Mouse (Mus musculus): ENCODE results near the gene Pagr1b. TPM values are rescaled to one million over a fixed set of nuclear protein-coding genes. Genes with fewer than 3 reads are reported as not detected.

Pagr1b gene
- 2.3 and 8.3 TPM in 2 replicates for polyA plus RNA-seq (2012; ENCODE audit: low replicate concordance)

DNA sequence TGATC lies at the start of gene Pagr1b:
Gene Pagr1b (minus strand): TSS at position 4 of the 5 bp plus-strand sequence.

GRCm38 (mm10) chr7:127041851-127042672 lies 25.8 kb upstream of the Pagr1b start, which contains the start of gene Kif22:
Kif22 (minus strand) TSS chr7:127042471.

DNA sequence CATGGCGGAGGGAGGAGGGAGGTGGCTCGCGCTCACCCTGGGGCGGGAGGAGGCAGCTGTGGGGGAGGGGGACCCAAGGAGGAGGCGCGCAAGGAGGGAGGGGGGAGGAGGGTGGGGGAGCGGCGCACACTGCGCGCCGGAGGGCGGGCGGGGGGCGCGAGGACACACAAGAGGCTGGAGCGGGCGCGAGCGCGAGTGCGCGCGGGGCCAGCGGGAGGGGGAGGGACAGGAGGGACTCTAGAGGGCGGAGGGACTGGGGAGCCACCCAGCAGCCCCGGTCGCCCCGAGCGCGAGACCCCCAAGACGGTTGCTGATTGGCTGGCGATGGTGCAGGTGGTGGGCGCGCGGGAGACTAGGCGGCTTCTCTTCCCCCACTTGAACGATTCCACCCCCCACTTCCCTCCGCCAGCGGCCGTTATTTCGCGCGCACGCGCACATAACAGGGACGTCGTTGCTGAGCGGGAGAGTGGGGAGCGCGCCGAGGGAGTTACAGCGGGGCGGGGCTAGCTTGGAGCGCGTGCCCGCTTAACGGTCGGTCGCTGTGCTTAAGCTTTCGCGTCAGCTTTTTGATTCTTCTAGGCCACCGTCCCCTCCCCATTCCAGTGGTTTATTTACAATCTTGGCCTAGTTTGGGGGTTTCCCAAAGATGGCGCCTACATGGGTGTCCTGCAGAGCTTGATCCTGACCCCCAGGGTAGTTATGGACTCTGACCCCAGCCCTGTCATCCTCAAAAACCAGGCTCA lies 10.9 kb upstream of the Pagr1b start, which contains the start of gene Maz:
Gene Maz (minus strand): TSS at position 54 of the 743 bp plus-strand sequence.

DNA sequence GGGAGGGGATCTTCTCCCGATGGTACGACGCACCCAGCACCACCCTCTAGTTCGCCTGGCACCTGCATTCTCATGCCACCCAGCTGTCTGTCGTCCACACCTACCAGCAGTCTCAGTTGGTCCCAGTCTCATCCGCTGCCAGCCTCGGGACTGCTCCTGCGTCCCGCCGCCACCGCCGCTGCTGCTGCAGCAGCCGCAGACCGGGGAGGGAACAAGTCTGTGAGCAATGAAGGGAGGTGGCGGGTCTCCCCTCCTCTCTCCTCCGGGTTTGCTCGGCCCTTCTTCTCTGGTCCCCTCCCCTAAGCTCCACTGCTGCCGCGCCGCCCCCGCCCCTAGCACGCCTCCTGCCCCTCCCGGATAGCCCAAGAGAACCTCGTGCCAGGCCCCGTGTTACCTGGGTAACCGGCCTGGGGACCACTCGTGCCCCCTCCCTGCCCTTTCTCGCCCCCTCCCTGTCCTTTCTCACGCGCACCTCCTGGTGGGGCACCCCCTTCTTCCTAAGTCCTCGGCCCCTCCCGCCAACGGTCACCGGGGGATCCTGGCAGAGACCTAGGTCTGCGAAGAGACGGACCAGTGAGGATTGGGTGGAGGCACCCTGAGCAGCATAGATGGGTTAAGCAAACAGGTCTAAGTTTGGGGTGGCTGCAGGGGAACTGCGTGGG lies 4.7 kb upstream of the Pagr1b start, which contains the start of the genes Gm42742 and Prrt2:
Gene Gm42742 (minus strand): TSS at position 197 of the 662 bp plus-strand sequence.
Gene Prrt2 (minus strand): TSS at position 311 of the 662 bp plus-strand sequence.

GRCm38 (mm10) chr7:127016971-127017949 lies 976 bp upstream of the Pagr1b start, which contains the start of gene Pagr1a:
Pagr1a (minus strand) TSS chr7:127017352.

GRCm38 (mm10) chr7:127014320-127014719 lies 2.0 kb downstream of the Pagr1b start, which contains the start of gene Mvp:
Mvp (minus strand) TSS chr7:127014621.

DNA sequence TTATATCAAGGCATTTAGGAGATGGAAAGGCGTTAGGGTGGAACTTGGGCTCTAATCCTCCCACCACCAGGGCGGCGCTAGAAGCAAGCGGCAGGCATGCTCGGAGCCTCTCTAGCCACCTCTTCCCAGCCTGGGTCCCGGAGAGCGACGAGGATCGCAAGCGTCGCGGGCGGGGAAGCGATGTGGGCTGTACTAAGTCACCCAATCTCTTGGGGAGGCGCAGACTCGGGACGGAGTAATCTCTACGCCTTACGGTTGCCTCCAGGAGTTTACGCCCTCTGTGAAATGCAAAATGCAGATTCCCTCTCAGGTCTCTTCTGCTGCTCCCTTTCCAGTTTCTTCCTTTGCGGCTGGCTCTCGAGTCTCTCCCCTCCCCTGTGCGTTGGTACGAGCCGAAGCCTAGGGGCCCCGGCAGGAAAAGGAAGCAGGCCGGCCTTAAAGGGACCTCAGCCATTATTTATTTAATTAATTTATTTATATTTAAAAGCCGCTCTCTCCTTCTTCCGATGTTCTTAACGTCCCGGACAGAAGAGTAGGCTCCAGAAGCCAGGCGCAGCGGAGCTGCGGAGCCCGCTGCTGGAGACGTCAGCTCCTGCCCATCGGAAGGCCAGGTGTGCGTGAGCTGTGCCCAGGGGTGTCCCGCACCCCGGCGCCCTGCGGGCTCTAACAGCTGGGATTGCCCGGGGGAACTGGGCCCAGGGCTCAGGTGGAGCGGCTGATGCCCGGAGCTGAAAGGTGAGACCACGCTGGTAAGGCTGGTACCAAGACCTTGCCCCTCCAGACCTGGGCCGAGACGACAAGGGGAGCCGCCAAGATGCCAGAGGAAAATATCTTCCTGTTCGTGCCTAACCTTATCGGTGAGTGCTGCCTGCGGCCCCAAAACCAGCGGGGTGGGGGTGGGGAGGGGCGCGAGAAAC lies 40.1 kb downstream of the Pagr1b start, which contains the start of gene Cdiptos:
Gene Cdiptos (minus strand): TSS at position 149 of the 917 bp plus-strand sequence.

DNA sequence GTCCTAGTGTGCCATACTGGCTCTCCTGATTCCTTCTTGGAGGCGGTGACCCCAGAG lies 40.6 kb downstream of the Pagr1b start, which contains the start of gene Cdipt:
Gene Cdipt (plus strand): TSS at position 22 of the 57 bp plus-strand sequence.

Other genes with a start within 250 kb of the Pagr1b start
- gene Ypel3, start 239.5 kb downstream of the Pagr1b start, polyA plus RNA-seq (2012; ENCODE audit: low replicate concordance) = 614 and 1,558 TPM in 2 replicates
- gene Tbx6, start 235.0 kb downstream of the Pagr1b start, polyA plus RNA-seq (2012; ENCODE audit: low replicate concordance) = 20.6 and 32.8 TPM in 2 replicates
- gene Ppp4c, start 224.0 kb downstream of the Pagr1b start, polyA plus RNA-seq (2012; ENCODE audit: low replicate concordance) = 144 and 186 TPM in 2 replicates
- gene Fam57b, start 218.8 kb downstream of the Pagr1b start, polyA plus RNA-seq (2012; ENCODE audit: low replicate concordance) = 0.18 TPM in 1 of 2 replicates, not detected in the other
- gene 4930451I11Rik, start 184.8 kb downstream of the Pagr1b start, polyA plus RNA-seq (2012; ENCODE audit: low replicate concordance) = not detected in 2 replicates
- gene Doc2a, start 169.1 kb downstream of the Pagr1b start, polyA plus RNA-seq (2012; ENCODE audit: low replicate concordance) = not detected in 2 replicates
- 46.3 and 48.6 TPM in 2 replicates for gene Hirip3, start 154.5 kb downstream of the Pagr1b start, polyA plus RNA-seq (2012; ENCODE audit: low replicate concordance)
- gene Ino80e, start 154.1 kb downstream of the Pagr1b start, polyA plus RNA-seq (2012; ENCODE audit: low replicate concordance) = 411 and 521 TPM in 2 replicates
- 190 and 438 TPM in 2 replicates for gene Taok2, start 131.8 kb downstream of the Pagr1b start, polyA plus RNA-seq (2012; ENCODE audit: low replicate concordance)
- gene Tmem219, start 93.6 kb downstream of the Pagr1b start, polyA plus RNA-seq (2012; ENCODE audit: low replicate concordance) = 94.2 and 130 TPM in 2 replicates
- gene Kctd13, start 87.6 kb downstream of the Pagr1b start, polyA plus RNA-seq (2012; ENCODE audit: low replicate concordance) = 30.5 and 84.4 TPM in 2 replicates
- gene Asphd1, start 66.9 kb downstream of the Pagr1b start, polyA plus RNA-seq (2012; ENCODE audit: low replicate concordance) = not detected in 2 replicates
- gene Sez6l2, start 65.9 kb downstream of the Pagr1b start, polyA plus RNA-seq (2012; ENCODE audit: low replicate concordance) = 2.3 and 3.7 TPM in 2 replicates
- gene Cdipt, start 40.6 kb downstream of the Pagr1b start, polyA plus RNA-seq (2012; ENCODE audit: low replicate concordance) = 122 and 191 TPM in 2 replicates
- 0.29 and 0.57 TPM in 2 replicates for gene Cdiptos, start 40.4 kb downstream of the Pagr1b start, polyA plus RNA-seq (2012; ENCODE audit: low replicate concordance)
- gene Mvp, start 1.9 kb downstream of the Pagr1b start, polyA plus RNA-seq (2012; ENCODE audit: low replicate concordance) = 41.4 and 44.2 TPM in 2 replicates
- gene Pagr1a, start 868 bp upstream of the Pagr1b start, polyA plus RNA-seq (2012; ENCODE audit: low replicate concordance) = 4.2 and 54.7 TPM in 2 replicates
- gene Gm42742, start 4.6 kb upstream of the Pagr1b start, polyA plus RNA-seq (2012; ENCODE audit: low replicate concordance) = 120 and 325 TPM in 2 replicates
- 1.7 and 5.9 TPM in 2 replicates for gene Prrt2, start 4.7 kb upstream of the Pagr1b start, polyA plus RNA-seq (2012; ENCODE audit: low replicate concordance)
- gene Maz, start 10.6 kb upstream of the Pagr1b start, polyA plus RNA-seq (2012; ENCODE audit: low replicate concordance) = 317 and 823 TPM in 2 replicates
- 2.6 and 9.1 TPM in 2 replicates for gene Kif22, start 26.0 kb upstream of the Pagr1b start, polyA plus RNA-seq (2012; ENCODE audit: low replicate concordance)
- 0.27 TPM in 1 of 2 replicates, not detected in the other for gene Zg16, start 70.8 kb upstream of the Pagr1b start, polyA plus RNA-seq (2012; ENCODE audit: low replicate concordance)
- gene AI467606, start 74.9 kb upstream of the Pagr1b start, polyA plus RNA-seq (2012; ENCODE audit: low replicate concordance) = 271 and 357 TPM in 2 replicates
- 5.7 and 7.0 TPM in 2 replicates for gene Qprt, start 105.7 kb upstream of the Pagr1b start, polyA plus RNA-seq (2012; ENCODE audit: low replicate concordance)
- 81.8 and 125 TPM in 2 replicates for gene Spn, start 121.3 kb upstream of the Pagr1b start, polyA plus RNA-seq (2012; ENCODE audit: low replicate concordance)
- gene Cd2bp2, start 179.6 kb upstream of the Pagr1b start, polyA plus RNA-seq (2012; ENCODE audit: low replicate concordance) = 63.2 and 81.0 TPM in 2 replicates
- 48.8 and 114 TPM in 2 replicates for gene Tbc1d10b, start 192.0 kb upstream of the Pagr1b start, polyA plus RNA-seq (2012; ENCODE audit: low replicate concordance)
- 3.8 TPM in 1 of 2 replicates, not detected in the other for gene Mylpf, start 192.4 kb upstream of the Pagr1b start, polyA plus RNA-seq (2012; ENCODE audit: low replicate concordance)
- gene Zfp553, start 216.6 kb upstream of the Pagr1b start, polyA plus RNA-seq (2012; ENCODE audit: low replicate concordance) = 19.8 and 21.6 TPM in 2 replicates
- 741 and 939 TPM in 2 replicates for gene Sept1, start 216.6 kb upstream of the Pagr1b start, polyA plus RNA-seq (2012; ENCODE audit: low replicate concordance)
- gene Zfp771, start 227.8 kb upstream of the Pagr1b start, polyA plus RNA-seq (2012; ENCODE audit: low replicate concordance) = 30.4 and 62.4 TPM in 2 replicates
- gene Dctpp1, start 244.2 kb upstream of the Pagr1b start, polyA plus RNA-seq (2012; ENCODE audit: low replicate concordance) = 11.9 and 40.3 TPM in 2 replicates